Mouse (Mus musculus) MEL (cell line): Measurements from ENCODE around the gene Gabbr2. TPM values are rescaled to one million over a fixed set of nuclear protein-coding genes. Genes with fewer than 3 reads are reported as not detected.

Experiments
- DNase-seq: peaks from one replicate; pipeline ENCODE4 v3.0.0; 2011; ENCODE audit warnings: low read depth, low spot score
- H3K27ac ChIP-seq: 2 replicates; pipeline ENCODE4 v1.5.1; 2012; ENCODE audit warnings: low read depth, mild to moderate bottlenecking, control low read depth, low read length, moderate library complexity; ENCODE audit not compliant: control insufficient read depth
- H3K27me3 ChIP-seq, 2 experiments: fragments of 150-350 bp in 1 of 2; sonication (generic) in 1 of 2; 2 replicates each; pipeline ENCODE4 v1.6.1; 2012; ENCODE audit warnings: low read length in 2 of 2, mild to moderate bottlenecking in 2 of 2, improper control_type of control experiment in 1 of 2, moderate library complexity in 1 of 2; ENCODE audit not compliant: insufficient read depth in 2 of 2, control insufficient read depth in 1 of 2
- H3K36me3 ChIP-seq, 2 experiments: 2 replicates each; pipeline ENCODE4 v1.6.1; 2012 to 2014; ENCODE audit warnings: low read length in 2 of 2, improper control_type of control experiment in 1 of 2, inconsistent platforms in 1 of 2, mild to moderate bottlenecking in 1 of 2; ENCODE audit not compliant: insufficient read depth in 2 of 2, control insufficient read depth in 1 of 2
- H3K4me1 ChIP-seq, 2 experiments: fragments of 150-350 bp in 1 of 2; sonication (generic) in 1 of 2; 2 replicates each; pipeline ENCODE4 v1.6.1; 2012; ENCODE audit warnings: low read length in 2 of 2, improper control_type of control experiment in 1 of 2, mild to moderate bottlenecking in 1 of 2; ENCODE audit not compliant: insufficient read depth in 2 of 2, control insufficient read depth in 1 of 2
- H3K4me3 ChIP-seq, 2 experiments: fragments of 150-350 bp in 1 of 2; sonication (generic) in 1 of 2; 2 replicates each; pipeline ENCODE4 v1.5.1; 2012; ENCODE audit warnings: low read depth in 2 of 2, low read length in 2 of 2, mild to moderate bottlenecking in 2 of 2, moderate library complexity in 2 of 2, control low read depth in 1 of 2, improper control_type of control experiment in 1 of 2; ENCODE audit not compliant: control insufficient read depth in 1 of 2, insufficient read depth in 1 of 2
- H3K79me2 ChIP-seq: 2 replicates; pipeline ENCODE4 v1.6.1; 2012; ENCODE audit warnings: mild to moderate bottlenecking, low read length, moderate library complexity; ENCODE audit not compliant: control insufficient read depth, poor library complexity, insufficient read depth
- H3K9ac ChIP-seq: 2 replicates; pipeline ENCODE4 v1.6.1; 2012; ENCODE audit warnings: low read depth, mild to moderate bottlenecking, control low read depth, low read length, moderate library complexity; ENCODE audit not compliant: control insufficient read depth, poor library complexity, severe bottlenecking
- H3K9me3 ChIP-seq: fragments of 150-350 bp; sonication (generic); replicated peaks from 2 replicates; pipeline ENCODE4 v1.6.1; 2012; ENCODE audit warnings: mild to moderate bottlenecking, low read length, improper control_type of control experiment, moderate library complexity; ENCODE audit not compliant: insufficient read depth
- BHLHE40 ChIP-seq: IDR thresholded peaks from 2 replicates; pipeline ENCODE4 v1.6.1; 2012; ENCODE audit warnings: low read depth, mild to moderate bottlenecking, inconsistent platforms, low read length, improper control_type of control experiment, borderline replicate concordance
- CHD1 ChIP-seq: IDR thresholded peaks from 2 replicates; pipeline ENCODE4 v1.6.1; 2012; ENCODE audit warnings: low read depth, mild to moderate bottlenecking, inconsistent platforms, low read length, improper control_type of control experiment
- CHD2 ChIP-seq: IDR thresholded peaks from 2 replicates; pipeline ENCODE4 v1.6.1; 2011; ENCODE audit warnings: low read length, improper control_type of control experiment
- EP300 ChIP-seq, 2 experiments: IDR thresholded peaks; 2 replicates each; pipeline ENCODE4 v1.6.1; 2011; ENCODE audit warnings: improper control_type of control experiment in 2 of 2, low read length in 2 of 2, low read depth in 1 of 2, mild to moderate bottlenecking in 1 of 2
- GABPA ChIP-seq: IDR thresholded peaks from 2 replicates; pipeline ENCODE4 v1.6.1; 2012; ENCODE audit warnings: low read depth, mild to moderate bottlenecking, inconsistent platforms, low read length, improper control_type of control experiment, moderate library complexity
- GATA1 ChIP-seq: IDR thresholded peaks from 2 replicates; pipeline ENCODE4 v1.6.1; 2011; ENCODE audit warnings: low read depth, low read length, improper control_type of control experiment
- HCFC1 ChIP-seq: IDR thresholded peaks from 2 replicates; pipeline ENCODE4 v1.6.1; 2012; ENCODE audit warnings: low read depth, mild to moderate bottlenecking, inconsistent platforms, low read length, improper control_type of control experiment, moderate library complexity
- KAT2A ChIP-seq: conservative IDR thresholded peaks from 2 replicates; pipeline ENCODE4 v1.6.1; 2012; ENCODE audit warnings: low read depth, low read length, improper control_type of control experiment, inconsistent platforms
- MAFK ChIP-seq: IDR thresholded peaks from 2 replicates; pipeline ENCODE4 v1.6.1; 2011; ENCODE audit warnings: low read depth, mild to moderate bottlenecking, low read length, improper control_type of control experiment, borderline replicate concordance
- MEF2A ChIP-seq: IDR thresholded peaks from 2 replicates; pipeline ENCODE4 v1.6.1; 2014; ENCODE audit warnings: low read depth, mild to moderate bottlenecking, inconsistent platforms, low read length, improper control_type of control experiment; ENCODE audit not compliant: poor library complexity, insufficient replicate concordance, severe bottlenecking; ENCODE audit errors: extremely low read depth
- MYB ChIP-seq: IDR thresholded peaks from 2 replicates; pipeline ENCODE4 v1.6.1; 2011; ENCODE audit warnings: mild to moderate bottlenecking, low read depth, low read length, improper control_type of control experiment
- NELFE ChIP-seq: IDR thresholded peaks from 2 replicates; pipeline ENCODE4 v1.6.1; 2011; ENCODE audit warnings: low read depth, low read length, improper control_type of control experiment
- POLR2A ChIP-seq, 2 experiments: IDR thresholded peaks; 2 replicates each; pipeline ENCODE4 v1.6.1; 2011 to 2012; ENCODE audit warnings: low read length in 2 of 2, mild to moderate bottlenecking in 2 of 2, control low read depth in 1 of 2, improper control_type of control experiment in 1 of 2, low read depth in 1 of 2, moderate library complexity in 1 of 2; ENCODE audit not compliant: control insufficient read depth in 1 of 2, insufficient read depth in 1 of 2, poor library complexity in 1 of 2
- RAD21 ChIP-seq: IDR thresholded peaks from 2 replicates; pipeline ENCODE4 v1.6.1; 2011; ENCODE audit warnings: mild to moderate bottlenecking, low read depth, low read length, improper control_type of control experiment
- RCOR1 ChIP-seq: IDR thresholded peaks from 2 replicates; pipeline ENCODE4 v1.6.1; 2012; ENCODE audit warnings: low read depth, mild to moderate bottlenecking, inconsistent platforms, low read length, improper control_type of control experiment
- SIN3A ChIP-seq: IDR thresholded peaks from 2 replicates; pipeline ENCODE4 v1.6.1; 2012; ENCODE audit warnings: low read length, improper control_type of control experiment, inconsistent platforms
- SMC3 ChIP-seq: IDR thresholded peaks from 2 replicates; pipeline ENCODE4 v1.6.1; 2011; ENCODE audit warnings: low read depth, low read length, improper control_type of control experiment
- TAL1 ChIP-seq: IDR thresholded peaks from 2 replicates; pipeline ENCODE4 v1.6.1; 2012; ENCODE audit warnings: mild to moderate bottlenecking, inconsistent platforms, low read length, moderate library complexity, mixed read lengths
- ZMIZ1 ChIP-seq: IDR thresholded peaks from 2 replicates; pipeline ENCODE4 v1.6.1; 2012; ENCODE audit warnings: low read depth, mild to moderate bottlenecking, inconsistent platforms, low read length, improper control_type of control experiment, moderate library complexity
- polyA plus RNA-seq, 2 experiments: library from polyadenylated mRNA; stranded (reverse) in 1 of 2; unstranded in 1 of 2; fragments of >175 nt in 1 of 2; fragments of >200 nt in 1 of 2; gene quantifications; 2 replicates each; pipeline versions ENCODE4 v1.2.1 to v1.2.4; 2012; ENCODE audit warnings: low replicate concordance in 2 of 2, low read depth in 1 of 2; ENCODE audit not compliant: insufficient read length in 2 of 2, insufficient read depth in 1 of 2, missing spikeins in 1 of 2
- total RNA-seq: library from RNA; depleted of rRNA; stranded (reverse); fragments of 300-350 nt; gene quantifications from 2 replicates; pipeline ENCODE4 v1.2.3, GENCODE M21; 2012

Gene Gabbr2
- total and polyA plus RNA-seq, 3 experiments: not detected

DNA sequence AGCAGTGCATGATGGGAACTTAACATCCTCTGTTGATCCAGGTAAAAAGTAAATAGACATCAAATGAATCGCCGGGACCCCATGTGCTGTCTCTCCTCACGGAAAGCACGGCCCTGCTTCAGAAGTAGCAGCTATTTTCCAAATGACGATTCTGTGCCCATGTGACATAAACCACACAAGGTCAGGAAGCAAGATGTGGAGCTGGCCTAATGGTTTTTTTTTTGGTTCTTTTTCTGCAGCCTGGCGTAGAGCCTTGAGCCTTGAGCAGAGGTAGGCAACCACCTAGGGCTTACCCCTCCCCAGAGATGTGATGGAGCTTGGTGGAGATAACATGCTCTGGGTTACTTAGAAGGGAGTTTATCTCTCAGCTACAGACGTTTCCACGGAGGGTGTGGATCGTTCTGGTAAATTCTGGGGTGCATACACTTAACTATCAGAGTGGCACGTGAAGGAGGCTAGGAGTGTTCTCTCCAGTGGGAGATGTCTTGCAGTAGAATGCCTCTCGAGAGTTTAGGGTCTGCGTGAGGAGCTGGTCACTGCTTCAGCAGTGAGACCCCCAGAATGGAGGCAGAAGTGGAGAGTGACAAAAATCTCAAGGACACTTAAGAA, 137.7 kb downstream of the Gabbr2 start (continued):
- TF ChIP-seq MAFK: peak; percentile 25; the same call in 1 of the 2 replicates
- TF ChIP-seq NELFE: no peak
- no peak for TF ChIP-seq RAD21
- peak; percentile 42 to 66; a peak in 2 of 4 replicates for TF ChIP-seq POLR2A (IDR thresholded peaks at IDR 0.05; ENCODE audit: control insufficient read depth in 1 of 2, insufficient read depth in 1 of 2, low read depth in 1 of 2, low read length in 2 of 2, poor library complexity in 1 of 2)
- no peak; the same call in 1 of the 2 replicates for TF ChIP-seq CHD2
- no peak; the same call in 1 of the 2 replicates for TF ChIP-seq KAT2A
- TF ChIP-seq MYB: 0 out of 2 replicates have a peak, but pooled peaks have one; percentile 48
- no peak for TF ChIP-seq CHD1
- TF ChIP-seq ZMIZ1: 0 out of 2 replicates have a peak, but pooled peaks have one; percentile 64
- TF ChIP-seq SMC3: no peak; the same call in 1 of the 2 replicates
- peak; percentile 99 for TF ChIP-seq BHLHE40
- no peak for TF ChIP-seq MEF2A

DNA sequence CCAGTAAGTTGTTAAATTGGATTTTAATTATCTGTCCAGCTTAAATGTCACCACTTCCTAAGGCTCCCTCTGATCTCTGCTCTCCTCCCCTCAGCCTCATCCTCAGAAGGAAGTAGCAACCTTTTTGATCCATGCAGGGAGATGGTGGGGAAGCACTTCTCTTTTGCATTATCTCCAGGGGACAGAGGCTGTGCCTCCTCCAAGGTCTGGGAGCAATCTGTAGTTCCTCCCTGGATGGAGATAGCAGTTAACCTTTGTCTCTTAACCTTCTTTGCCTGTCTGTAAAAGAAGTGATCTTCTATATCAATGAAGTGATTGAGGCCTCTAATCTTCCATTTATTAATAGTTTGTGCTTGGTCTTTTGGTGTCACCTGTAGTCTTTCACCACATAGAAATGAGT, 143.9 kb downstream of the Gabbr2 start:
- H3K4me3 ChIP-seq: no peak overlapping the region
- no peak overlapping the region for H3K27ac ChIP-seq
- TF ChIP-seq SIN3A (0 out of 2 replicates have a peak, but pooled peaks have one; percentile 20), EP300 (IDR thresholded peaks at IDR 0.05; ENCODE audit: low read depth in 1 of 2, low read length in 2 of 2) (peak; percentile 61 to 70), SMC3 (no peak), GATA1 (peak; percentile 64), RAD21 (no peak), TAL1 (peak; percentile 36; the same call in 1 of the 2 replicates), RCOR1 (peak; percentile 88), MYB (no peak), GABPA (no peak), HCFC1 (no peak)
- H3K9me3 ChIP-seq: no peaks in the 10 kb centered on the region
- no peak overlapping the region for H3K9ac ChIP-seq
- H3K4me1 ChIP-seq: peaks cover 3 to 4% of the 10 kb centered on the region in 2 experiments
- peaks cover 0 to 6% of the 10 kb centered on the region in 2 experiments; a peak in 2 of 4 replicates for H3K36me3 ChIP-seq
- peak; percentile 40 for DNase-seq
- H3K79me2 ChIP-seq: no peaks in the 10 kb centered on the region
- no peaks in the 10 kb centered on the region for H3K27me3 ChIP-seq
